Mouse (Mus musculus): ENCODE data around the gene Bspry. TPM values are rescaled to one million over a fixed set of nuclear protein-coding genes. Genes with fewer than 3 reads are reported as not detected.

Gene Bspry
- polyA plus RNA-seq, 1 experiment = 19.8 TPM

GRCm38 (mm10) chr4:62487172-62487571, 7.3 kb downstream of the Bspry start:
- Histone ChIP-seq H3K27ac (ENCODE audit: control insufficient read depth, insufficient read depth, low read length) (no peak overlapping the region), H3K36me3 (ENCODE audit: control insufficient read depth, insufficient read depth, low read length) (no peaks in the 10 kb centered on the region), H3K4me3 (ENCODE audit: control insufficient read depth, insufficient read depth, low read length) (no peak overlapping the region), H3K4me1 (replicated peaks; ENCODE audit: control insufficient read depth, insufficient read depth, low read length) (peaks cover 11% of the 10 kb centered on the region), H3K27me3 (ENCODE audit: control insufficient read depth, insufficient read depth, low read length) (no peaks in the 10 kb centered on the region)
- WGBS = 91% methylated on average over 5 of the region's 5 CpGs
- TF ChIP-seq CTCF (IDR thresholded peaks at IDR 0.05; ENCODE audit: borderline replicate concordance, control insufficient read depth, extremely low read depth, insufficient read depth, low read length, poor library complexity) (no peak), POLR2A (IDR thresholded peaks at IDR 0.05; ENCODE audit: control insufficient read depth, extremely low read depth, insufficient read depth, low read length, poor library complexity) (no peak)
- DNase-seq = no peak

GRCm38 (mm10) chr4:62487914-62488313, 8.1 kb downstream of the Bspry start:
- 94% methylated on average over 2 of the region's 2 CpGs for WGBS
- TF ChIP-seq CTCF (IDR thresholded peaks at IDR 0.05; ENCODE audit: borderline replicate concordance, control insufficient read depth, extremely low read depth, insufficient read depth, low read length, poor library complexity) = no peak
- TF ChIP-seq POLR2A (IDR thresholded peaks at IDR 0.05; ENCODE audit: control insufficient read depth, extremely low read depth, insufficient read depth, low read length, poor library complexity) = no peak
- no peak for DNase-seq
- Histone ChIP-seq H3K27me3 (ENCODE audit: control insufficient read depth, insufficient read depth, low read length) (no peaks in the 10 kb centered on the region), H3K36me3 (ENCODE audit: control insufficient read depth, insufficient read depth, low read length) (no peaks in the 10 kb centered on the region), H3K4me3 (ENCODE audit: control insufficient read depth, insufficient read depth, low read length) (no peak overlapping the region), H3K4me1 (replicated peaks; ENCODE audit: control insufficient read depth, insufficient read depth, low read length) (peaks cover 11% of the 10 kb centered on the region), H3K27ac (ENCODE audit: control insufficient read depth, insufficient read depth, low read length) (no peak overlapping the region)

GRCm38 (mm10) chr4:62492682-62493081, 12.8 kb downstream of the Bspry start:
- no peak overlapping the region for H3K4me3 ChIP-seq (ENCODE audit: control insufficient read depth, insufficient read depth, low read length)
- TF ChIP-seq CTCF (IDR thresholded peaks at IDR 0.05; ENCODE audit: borderline replicate concordance, control insufficient read depth, extremely low read depth, insufficient read depth, low read length, poor library complexity) (no peak), POLR2A (IDR thresholded peaks at IDR 0.05; ENCODE audit: control insufficient read depth, extremely low read depth, insufficient read depth, low read length, poor library complexity) (no peak)
- no peak overlapping the region for H3K27ac ChIP-seq (ENCODE audit: control insufficient read depth, insufficient read depth, low read length)
- no peak for DNase-seq
- no peaks in the 10 kb centered on the region for H3K36me3 ChIP-seq (ENCODE audit: control insufficient read depth, insufficient read depth, low read length)
- 85% methylated on average over 2 of the region's 2 CpGs for WGBS
- no peaks in the 10 kb centered on the region for H3K4me1 ChIP-seq (replicated peaks; ENCODE audit: control insufficient read depth, insufficient read depth, low read length)
- no peaks in the 10 kb centered on the region for H3K27me3 ChIP-seq (ENCODE audit: control insufficient read depth, insufficient read depth, low read length)

GRCm38 (mm10) chr4:62494230-62494629, 14.4 kb downstream of the Bspry start:
- no peak for DNase-seq
- no peaks in the 10 kb centered on the region for H3K27me3 ChIP-seq (ENCODE audit: control insufficient read depth, insufficient read depth, low read length)
- H3K4me3 ChIP-seq (ENCODE audit: control insufficient read depth, insufficient read depth, low read length) = no peak overlapping the region
- no peaks in the 10 kb centered on the region for H3K4me1 ChIP-seq (replicated peaks; ENCODE audit: control insufficient read depth, insufficient read depth, low read length)
- no peak overlapping the region for H3K27ac ChIP-seq (ENCODE audit: control insufficient read depth, insufficient read depth, low read length)
- WGBS = 48% methylated on average over 9 of the region's 9 CpGs
- no peak for TF ChIP-seq POLR2A (IDR thresholded peaks at IDR 0.05; ENCODE audit: control insufficient read depth, extremely low read depth, insufficient read depth, low read length, poor library complexity)
- no peak for TF ChIP-seq CTCF (IDR thresholded peaks at IDR 0.05; ENCODE audit: borderline replicate concordance, control insufficient read depth, extremely low read depth, insufficient read depth, low read length, poor library complexity)
- no peaks in the 10 kb centered on the region for H3K36me3 ChIP-seq (ENCODE audit: control insufficient read depth, insufficient read depth, low read length)

GRCm38 (mm10) chr4:62495946-62496345, 16.1 kb downstream of the Bspry start:
- Histone ChIP-seq H3K36me3 (ENCODE audit: control insufficient read depth, insufficient read depth, low read length) (no peaks in the 10 kb centered on the region), H3K4me3 (ENCODE audit: control insufficient read depth, insufficient read depth, low read length) (no peak overlapping the region), H3K4me1 (replicated peaks; ENCODE audit: control insufficient read depth, insufficient read depth, low read length) (no peaks in the 10 kb centered on the region), H3K27me3 (ENCODE audit: control insufficient read depth, insufficient read depth, low read length) (no peaks in the 10 kb centered on the region), H3K27ac (ENCODE audit: control insufficient read depth, insufficient read depth, low read length) (no peak overlapping the region)
- TF ChIP-seq CTCF (IDR thresholded peaks at IDR 0.05; ENCODE audit: borderline replicate concordance, control insufficient read depth, extremely low read depth, insufficient read depth, low read length, poor library complexity) = no peak
- no peak for TF ChIP-seq POLR2A (IDR thresholded peaks at IDR 0.05; ENCODE audit: control insufficient read depth, extremely low read depth, insufficient read depth, low read length, poor library complexity)
- no peak for DNase-seq
- WGBS = 94% methylated on average over 8 of the region's 8 CpGs

- peaks cover 4% of the 10 kb centered on the region for H3K4me1 ChIP-seq (replicated peaks; ENCODE audit: control insufficient read depth, insufficient read depth, low read length)
- WGBS = 25% methylated on average over 8 of the region's 8 CpGs
- no peak overlapping the region for H3K4me3 ChIP-seq (ENCODE audit: control insufficient read depth, insufficient read depth, low read length)
- H3K27me3 ChIP-seq (ENCODE audit: control insufficient read depth, insufficient read depth, low read length) = no peaks in the 10 kb centered on the region
- H3K36me3 ChIP-seq (ENCODE audit: control insufficient read depth, insufficient read depth, low read length) = no peaks in the 10 kb centered on the region
- no peak for DNase-seq
- H3K27ac ChIP-seq (ENCODE audit: control insufficient read depth, insufficient read depth, low read length) = no peak overlapping the region
- TF ChIP-seq POLR2A (IDR thresholded peaks at IDR 0.05; ENCODE audit: control insufficient read depth, extremely low read depth, insufficient read depth, low read length, poor library complexity) = no peak
- TF ChIP-seq CTCF (IDR thresholded peaks at IDR 0.05; ENCODE audit: borderline replicate concordance, control insufficient read depth, extremely low read depth, insufficient read depth, low read length, poor library complexity) = no peak
Measured at GRCm38 (mm10) chr4:62496815-62497214, 17.0 kb downstream of the Bspry start.

- WGBS = 89% methylated on average over 4 of the region's 4 CpGs
- no peak overlapping the region for H3K4me3 ChIP-seq (ENCODE audit: control insufficient read depth, insufficient read depth, low read length)
- TF ChIP-seq CTCF (IDR thresholded peaks at IDR 0.05; ENCODE audit: borderline replicate concordance, control insufficient read depth, extremely low read depth, insufficient read depth, low read length, poor library complexity) (no peak), POLR2A (IDR thresholded peaks at IDR 0.05; ENCODE audit: control insufficient read depth, extremely low read depth, insufficient read depth, low read length, poor library complexity) (no peak)
- no peaks in the 10 kb centered on the region for H3K36me3 ChIP-seq (ENCODE audit: control insufficient read depth, insufficient read depth, low read length)
- H3K27me3 ChIP-seq (ENCODE audit: control insufficient read depth, insufficient read depth, low read length) = no peaks in the 10 kb centered on the region
- DNase-seq = no peak
- peaks cover 15% of the 10 kb centered on the region for H3K4me1 ChIP-seq (replicated peaks; ENCODE audit: control insufficient read depth, insufficient read depth, low read length)
- H3K27ac ChIP-seq (ENCODE audit: control insufficient read depth, insufficient read depth, low read length) = no peak overlapping the region
Measured at GRCm38 (mm10) chr4:62500799-62501198, 20.9 kb downstream of the Bspry start.

Data from thymus, adult 2 months (tissue).